Mouse (Mus musculus) liver, embryonic 14.5 days (tissue): ENCODE measurements around the gene Fam185a.

Experiments used
- CTCF ChIP-seq: IDR thresholded peaks from 2 replicates; pipeline ENCODE4 v1.5.1; 2016; ENCODE audit warnings: antibody characterized with exemption, low read depth, control low read depth
- EP300 ChIP-seq: IDR thresholded peaks from 2 replicates; pipeline ENCODE4 v1.6.1; 2016; ENCODE audit warnings: antibody characterized with exemption, low read depth

- no peak for TF ChIP-seq CTCF
- no peak for TF ChIP-seq EP300
These were observed 73.7 kb downstream of the Fam185a start for GRCm38 (mm10) chr5:21498490-21498889.
